Mouse (Mus musculus) MEL (cell line): Measurements from ENCODE around the gene 4933414I15Rik.

ENCODE experiments used
- CHD2 ChIP-seq: IDR thresholded peaks from 2 replicates; pipeline ENCODE4 v1.6.1; 2011; ENCODE audit warnings: low read length, improper control_type of control experiment
- CTCF ChIP-seq, 3 experiments: IDR thresholded peaks in 2 of 3; conservative IDR thresholded peaks in 1 of 3; 2 replicates each; pipeline ENCODE4 v1.5.1; 2011 to 2012; ENCODE audit warnings: low read length in 3 of 3, low read depth in 2 of 3, mild to moderate bottlenecking in 2 of 3, improper control_type of control experiment in 1 of 3, inconsistent platforms in 1 of 3, mixed read lengths in 1 of 3, moderate library complexity in 1 of 3; ENCODE audit not compliant: control insufficient read depth in 1 of 3, insufficient read depth in 1 of 3, poor library complexity in 1 of 3, severe bottlenecking in 1 of 3
- GATA1 ChIP-seq: IDR thresholded peaks from 2 replicates; pipeline ENCODE4 v1.6.1; 2011; ENCODE audit warnings: low read depth, low read length, improper control_type of control experiment
- JUND ChIP-seq: IDR thresholded peaks from 2 replicates; pipeline ENCODE4 v1.6.1; 2011; ENCODE audit warnings: low read depth, mild to moderate bottlenecking, improper control_type of control experiment, low read length
- MAX ChIP-seq: IDR thresholded peaks from 2 replicates; pipeline ENCODE4 v1.6.1; 2011; ENCODE audit warnings: low read length, improper control_type of control experiment
- MYC ChIP-seq: IDR thresholded peaks from 2 replicates; pipeline ENCODE4 v1.6.1; 2011; ENCODE audit warnings: low read depth, mild to moderate bottlenecking, low read length, improper control_type of control experiment, moderate library complexity
- POLR2A ChIP-seq, 2 experiments: IDR thresholded peaks; 2 replicates each; pipeline ENCODE4 v1.6.1; 2011 to 2012; ENCODE audit warnings: low read length in 2 of 2, mild to moderate bottlenecking in 2 of 2, control low read depth in 1 of 2, improper control_type of control experiment in 1 of 2, low read depth in 1 of 2, moderate library complexity in 1 of 2; ENCODE audit not compliant: control insufficient read depth in 1 of 2, insufficient read depth in 1 of 2, poor library complexity in 1 of 2
- POLR2AphosphoS2 ChIP-seq: IDR thresholded peaks from 2 replicates; pipeline ENCODE4 v1.6.1; 2011; ENCODE audit warnings: low read length, improper control_type of control experiment
- SIN3A ChIP-seq: IDR thresholded peaks from 2 replicates; pipeline ENCODE4 v1.6.1; 2012; ENCODE audit warnings: low read length, improper control_type of control experiment, inconsistent platforms

DNA sequence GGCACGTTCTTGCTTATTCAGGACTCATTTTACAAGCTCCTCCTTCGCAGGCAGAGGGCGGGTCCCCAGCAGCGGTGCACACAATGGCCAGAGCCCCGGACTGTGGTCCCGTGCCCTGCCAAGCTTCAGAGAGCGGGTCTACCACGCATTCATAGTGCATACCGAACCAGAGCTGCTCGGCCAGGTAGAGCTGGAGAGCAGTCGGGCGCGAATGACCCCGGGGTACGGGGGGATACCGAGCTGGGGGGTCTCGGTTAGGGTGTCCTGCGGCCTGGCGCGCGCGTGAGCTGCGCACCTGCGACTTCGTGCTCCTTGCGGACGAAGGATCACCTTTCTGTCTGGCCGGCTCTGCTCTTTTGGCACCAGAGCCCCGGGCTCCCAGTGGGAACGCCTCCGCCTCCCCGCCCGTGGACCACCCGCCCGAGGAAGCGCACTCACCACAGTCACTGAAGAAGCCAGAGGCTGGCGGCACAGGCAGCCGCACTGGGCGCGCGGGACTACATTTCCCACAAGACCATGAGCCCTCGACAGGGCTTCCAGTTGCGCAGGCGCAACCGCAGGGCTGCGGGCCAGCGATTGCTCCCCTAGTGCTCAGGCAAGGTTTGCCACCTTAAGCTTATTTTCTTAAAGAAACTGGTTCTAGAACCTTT is 27.8 kb downstream of the 4933414I15Rik start, which contains the start of gene Zfp2:
- TF ChIP-seq MAX = no peak
- no peak for TF ChIP-seq MYC
- no peak for TF ChIP-seq CTCF (IDR thresholded peaks at IDR 0.05 in 2 of 3, conservative IDR thresholded peaks at IDR 0.05 in 1 of 3; ENCODE audit: control insufficient read depth in 1 of 3, insufficient read depth in 1 of 3, low read depth in 2 of 3, low read length in 3 of 3, poor library complexity in 1 of 3, severe bottlenecking in 1 of 3)
- TF ChIP-seq JUND = no peak
- no peak for TF ChIP-seq CHD2
- no peak for TF ChIP-seq SIN3A
- no peak for TF ChIP-seq GATA1
- no peak for TF ChIP-seq POLR2A (IDR thresholded peaks at IDR 0.05; ENCODE audit: control insufficient read depth in 1 of 2, insufficient read depth in 1 of 2, low read depth in 1 of 2, low read length in 2 of 2, poor library complexity in 1 of 2)
- TF ChIP-seq POLR2AphosphoS2 = no peak
